Comparison of ENCODE assay signal across 20 mouse cellular contexts in genomic region chr4:131677966-131678365, GRCm38 (mm10).
"Had no signal": no experiment of that assay in that cellular context is flagged by ENCODE, and none has a peak within 500 bp of the region (broad histone marks: within the 10 kb centered on the region; RNA-seq: fewer than 3 reads in every experiment).

No protein-coding gene starts in this region.

- H3K9me3 ChIP-seq: limb, embryonic 10.5 days; limb, embryonic 13.5 days; liver, embryonic 13.5 days; midbrain, embryonic 12.5 days; midbrain, embryonic 15.5 days; neural tube, embryonic 13.5 days; stomach, embryonic 15.5 days had no signal

- H3K27me3 ChIP-seq: limb, embryonic 13.5 days; liver, embryonic 13.5 days; midbrain, embryonic 12.5 days; midbrain, embryonic 15.5 days; neural tube, embryonic 13.5 days; stomach, embryonic 15.5 days had no signal

- H3K9ac ChIP-seq: limb, embryonic 13.5 days; liver, embryonic 13.5 days; midbrain, embryonic 12.5 days; midbrain, embryonic 15.5 days; neural tube, embryonic 13.5 days; stomach, embryonic 15.5 days had no signal

- H3K4me3 ChIP-seq: layer of hippocampus, adult 2 months; limb, embryonic 10.5 days; limb, embryonic 13.5 days; liver, embryonic 13.5 days; midbrain, embryonic 12.5 days; midbrain, embryonic 15.5 days; neural tube, embryonic 13.5 days; stomach, embryonic 15.5 days had no signal

- H3K36me3 ChIP-seq: limb, embryonic 10.5 days; limb, embryonic 13.5 days; liver, embryonic 13.5 days; midbrain, embryonic 12.5 days; midbrain, embryonic 15.5 days; neural tube, embryonic 13.5 days; stomach, embryonic 15.5 days had no signal

- H3K27ac ChIP-seq: layer of hippocampus, adult 2 months; limb, embryonic 10.5 days; limb, embryonic 13.5 days; liver, embryonic 13.5 days; midbrain, embryonic 12.5 days; midbrain, embryonic 15.5 days; neural tube, embryonic 13.5 days; stomach, embryonic 15.5 days had no signal

- ATAC-seq: midbrain, embryonic 15.5 days had no signal

- H3K4me2 ChIP-seq: limb, embryonic 13.5 days; liver, embryonic 13.5 days; midbrain, embryonic 12.5 days; midbrain, embryonic 15.5 days; neural tube, embryonic 13.5 days; stomach, embryonic 15.5 days had no signal

- DNase-seq: kidney, adult 18-20 months; kidney, adult 9 months; kidney, postnatal 25 days; layer of hippocampus, adult 9-11 months; liver, embryonic 13.5 days; lung, adult 2 months; lung, postnatal 14 days; lung, postnatal 4 days; retina, postnatal 1 day; right cerebral cortex, postnatal 25 days; spleen, adult 18-20 months; thymus, adult 2 months; thymus, postnatal 25 days had no signal

- H3K4me1 ChIP-seq: limb, embryonic 10.5 days; limb, embryonic 13.5 days; liver, embryonic 13.5 days; midbrain, embryonic 12.5 days; midbrain, embryonic 15.5 days; neural tube, embryonic 13.5 days; stomach, embryonic 15.5 days had no signal
